Mouse (Mus musculus) neural tube, embryonic 14.5 days (tissue): ENCODE results near the gene Inpp5b. TPM values are rescaled to one million over a fixed set of nuclear protein-coding genes. Genes with fewer than 3 reads are reported as not detected.

Experiments
- ATAC-seq: fragments of 200-750 bp; cut with Nextera tagmentation; 2 replicates; pipeline ENCODE4 v1.8.0; 2017; ENCODE audit warnings: low read depth, mild to moderate bottlenecking, moderate TSS enrichment, moderate library complexity
- H3K27ac ChIP-seq: fragments of 300-500 bp; sonication (generic); 2 replicates; pipeline ENCODE4 v1.5.1; 2014; ENCODE audit warnings: low read depth, mild to moderate bottlenecking, control low read depth, low read length, moderate library complexity, mixed read lengths
- H3K27me3 ChIP-seq: fragments of 300-500 bp; sonication (generic); 2 replicates; pipeline ENCODE4 v1.6.1; 2014; ENCODE audit warnings: low read length; ENCODE audit not compliant: control insufficient read depth, insufficient read depth
- H3K36me3 ChIP-seq: fragments of 300-500 bp; sonication (generic); 2 replicates; pipeline ENCODE4 v1.6.1; 2014; ENCODE audit warnings: low read length, mixed read lengths; ENCODE audit not compliant: control insufficient read depth, insufficient read depth
- H3K4me1 ChIP-seq: fragments of 300-500 bp; sonication (generic); 2 replicates; pipeline ENCODE4 v1.6.1; 2014; ENCODE audit warnings: low read length; ENCODE audit not compliant: control insufficient read depth, insufficient read depth
- H3K4me2 ChIP-seq: fragments of 300-500 bp; sonication (generic); 2 replicates; pipeline ENCODE4 v1.6.1; 2014; ENCODE audit warnings: mild to moderate bottlenecking, low read depth, low read length, control low read depth
- H3K4me3 ChIP-seq: fragments of 300-500 bp; sonication (generic); 2 replicates; pipeline ENCODE4 v1.5.1; 2014; ENCODE audit warnings: low read depth, low read length, control low read depth, mixed read lengths
- H3K9ac ChIP-seq: fragments of 300-500 bp; sonication (generic); replicated peaks from 2 replicates; pipeline ENCODE4 v1.6.1; 2014; ENCODE audit warnings: low read depth, mild to moderate bottlenecking, control low read depth, low read length, mixed read lengths
- H3K9me3 ChIP-seq: fragments of 300-500 bp; sonication (generic); 2 replicates; pipeline ENCODE4 v1.6.1; 2016; ENCODE audit warnings: low read length; ENCODE audit not compliant: control insufficient read depth
- WGBS: fragments of 180-500 bp; shearing (Covaris S2); extraction: QIAGEN DNeasy Blood & Tissue Kit; methylation state at CpG from one replicate; pipeline ENCODE4 v1.1.7; 2014; 5-methylcytosine and 5-hydroxymethylcytosine counted together
- polyA plus RNA-seq: library from polyadenylated mRNA; unstranded; fragments of >200 nt; fragmentation: Nextera tagmentation; extraction: Ambion mirVana; gene quantifications from 2 replicates; pipeline ENCODE4 v1.2.1, GENCODE M21; 2014

Inpp5b gene
- polyA plus RNA-seq, 1 experiment from 2014 or later, result 22.5 TPM

GRCm38 (mm10) chr4:124811347-124811975 is 69.8 kb downstream of the Inpp5b start:
- no peak overlapping the region for H3K9ac ChIP-seq
- no peak overlapping the region for H3K4me3 ChIP-seq
- no peak overlapping the region for H3K4me2 ChIP-seq
- H3K27ac ChIP-seq, result no peak overlapping the region
- H3K9me3 ChIP-seq, result no peaks in the 10 kb centered on the region
- no peaks in the 10 kb centered on the region; the same call in 1 of the 2 replicates for H3K4me1 ChIP-seq
- ATAC-seq, result no peak
- H3K27me3 ChIP-seq, result no peaks in the 10 kb centered on the region
- 0 out of 2 replicates have a peak, but pooled peaks cover 9% of the 10 kb centered on the region for H3K36me3 ChIP-seq
- WGBS, result 23% methylated on average over 9 of the region's 9 CpGs

GRCm38 (mm10) chr4:124815901-124816300 is 74.3 kb downstream of the Inpp5b start:
- no peaks in the 10 kb centered on the region for H3K27me3 ChIP-seq
- H3K9me3 ChIP-seq, result no peaks in the 10 kb centered on the region
- H3K4me2 ChIP-seq, result no peak overlapping the region
- 93% methylated on average over 11 of the region's 11 CpGs for WGBS
- H3K27ac ChIP-seq, result no peak overlapping the region
- H3K4me1 ChIP-seq, result no peaks in the 10 kb centered on the region; the same call in 1 of the 2 replicates
- H3K36me3 ChIP-seq, result peaks cover 8% of the 10 kb centered on the region; the same call in 1 of the 2 replicates
- H3K9ac ChIP-seq, result no peak overlapping the region
- no peak overlapping the region for H3K4me3 ChIP-seq
- ATAC-seq, result no peak

GRCm38 (mm10) chr4:124817803-124818202 is 76.2 kb downstream of the Inpp5b start:
- no peak overlapping the region for H3K4me3 ChIP-seq
- peaks cover 25% of the 10 kb centered on the region; the same call in 1 of the 2 replicates for H3K36me3 ChIP-seq
- 26% methylated on average over 6 of the region's 6 CpGs for WGBS
- no peaks in the 10 kb centered on the region for H3K9me3 ChIP-seq
- ATAC-seq, result no peak
- no peak overlapping the region for H3K27ac ChIP-seq
- H3K4me2 ChIP-seq, result no peak overlapping the region
- H3K27me3 ChIP-seq, result no peaks in the 10 kb centered on the region
- H3K4me1 ChIP-seq, result no peaks in the 10 kb centered on the region
- no peak overlapping the region for H3K9ac ChIP-seq

GRCm38 (mm10) chr4:124818832-124819231 is 77.2 kb downstream of the Inpp5b start:
- H3K27me3 ChIP-seq, result no peaks in the 10 kb centered on the region
- peaks cover 34% of the 10 kb centered on the region; the same call in 1 of the 2 replicates for H3K36me3 ChIP-seq
- no peak for ATAC-seq
- no peak overlapping the region for H3K4me3 ChIP-seq
- H3K9ac ChIP-seq, result no peak overlapping the region
- 96% methylated on average over 4 of the region's 4 CpGs for WGBS
- H3K27ac ChIP-seq, result no peak overlapping the region
- H3K4me2 ChIP-seq, result no peak overlapping the region
- H3K9me3 ChIP-seq, result no peaks in the 10 kb centered on the region
- no peaks in the 10 kb centered on the region for H3K4me1 ChIP-seq

GRCm38 (mm10) chr4:124824967-124825366 is 83.3 kb downstream of the Inpp5b start:
- H3K27ac ChIP-seq, result no peak overlapping the region
- H3K4me3 ChIP-seq, result no peak overlapping the region
- H3K4me1 ChIP-seq, result no peaks in the 10 kb centered on the region
- no peak overlapping the region for H3K9ac ChIP-seq
- WGBS, result 98% methylated on average over 6 of the region's 6 CpGs
- no peaks in the 10 kb centered on the region for H3K9me3 ChIP-seq
- no peak overlapping the region for H3K4me2 ChIP-seq
- H3K27me3 ChIP-seq, result no peaks in the 10 kb centered on the region
- peaks cover 46% of the 10 kb centered on the region for H3K36me3 ChIP-seq
- no peak for ATAC-seq

- H3K4me2 ChIP-seq, result no peak overlapping the region
- H3K27me3 ChIP-seq, result no peaks in the 10 kb centered on the region
- peaks cover 42% of the 10 kb centered on the region for H3K36me3 ChIP-seq
- no peak overlapping the region for H3K4me3 ChIP-seq
- ATAC-seq, result no peak
- no peaks in the 10 kb centered on the region for H3K4me1 ChIP-seq
- WGBS, result 96% methylated on average over 21 of the region's 21 CpGs
- H3K9ac ChIP-seq, result no peak overlapping the region
- H3K27ac ChIP-seq, result no peak overlapping the region
- H3K9me3 ChIP-seq, result no peaks in the 10 kb centered on the region
Observed at GRCm38 (mm10) chr4:124825371-124825965, 83.8 kb downstream of the Inpp5b start.

GRCm38 (mm10) chr4:124829671-124830070 is 88.0 kb downstream of the Inpp5b start:
- Histone ChIP-seq H3K4me3 (no peak overlapping the region), H3K4me1 (no peaks in the 10 kb centered on the region), H3K9me3 (no peaks in the 10 kb centered on the region), H3K9ac (no peak overlapping the region), H3K36me3 (peaks cover 25% of the 10 kb centered on the region), H3K4me2 (no peak overlapping the region), H3K27ac (no peak overlapping the region), H3K27me3 (no peaks in the 10 kb centered on the region)
- no peak for ATAC-seq
- 80% methylated on average over 5 of the region's 5 CpGs for WGBS

GRCm38 (mm10) chr4:124832796-124833195 is 91.1 kb downstream of the Inpp5b start:
- WGBS, result 96% methylated on average over 10 of the region's 10 CpGs
- H3K27ac ChIP-seq, result no peak overlapping the region
- no peaks in the 10 kb centered on the region for H3K4me1 ChIP-seq
- H3K9me3 ChIP-seq, result no peaks in the 10 kb centered on the region
- H3K9ac ChIP-seq, result no peak overlapping the region
- no peak overlapping the region for H3K4me3 ChIP-seq
- H3K36me3 ChIP-seq, result peaks cover 11% of the 10 kb centered on the region; the same call in 1 of the 2 replicates
- no peak for ATAC-seq
- no peak overlapping the region for H3K4me2 ChIP-seq
- no peaks in the 10 kb centered on the region for H3K27me3 ChIP-seq

GRCm38 (mm10) chr4:124838035-124838700 is 96.5 kb downstream of the Inpp5b start:
- H3K27ac ChIP-seq, result no peak overlapping the region
- no peaks in the 10 kb centered on the region for H3K9me3 ChIP-seq
- H3K9ac ChIP-seq, result no peak overlapping the region
- H3K27me3 ChIP-seq, result no peaks in the 10 kb centered on the region
- H3K4me2 ChIP-seq, result no peak overlapping the region
- 83% methylated on average over 14 of the region's 14 CpGs for WGBS
- no peak for ATAC-seq
- peaks cover 8% of the 10 kb centered on the region; the same call in 1 of the 2 replicates for H3K36me3 ChIP-seq
- no peaks in the 10 kb centered on the region for H3K4me1 ChIP-seq
- no peak overlapping the region for H3K4me3 ChIP-seq
